Mouse (Mus musculus): ENCODE measurements around the gene Myo1h. TPM values are rescaled to one million over a fixed set of nuclear protein-coding genes. Genes with fewer than 3 reads are reported as not detected.

The Myo1h gene
- polyA plus RNA-seq, 1 experiment: 0.09 TPM

DNA sequence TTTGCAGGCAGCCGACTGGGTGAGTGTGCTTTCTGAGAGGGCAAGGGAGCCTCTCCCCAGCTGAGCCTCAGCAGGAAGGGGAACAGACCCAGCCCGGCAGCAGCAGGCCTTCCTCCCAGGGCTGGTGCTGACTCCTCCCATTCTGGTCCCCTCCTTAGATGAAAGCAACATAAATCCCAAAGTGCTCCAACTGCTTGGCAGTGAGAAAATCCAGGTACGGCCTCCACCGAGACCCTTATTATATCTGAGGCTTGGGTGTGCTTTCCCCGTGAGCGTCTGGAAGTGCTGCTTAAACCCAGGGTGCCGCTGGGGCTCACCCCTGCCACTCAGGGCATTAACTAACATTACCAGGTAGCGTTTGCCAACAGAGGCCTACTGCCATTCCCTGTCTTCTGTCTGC lies 70.6 kb downstream of the Myo1h start:
- Histone ChIP-seq H3K36me3 (ENCODE audit: control insufficient read depth, insufficient read depth, low read length) (no peaks in the 10 kb centered on the region), H3K27me3 (replicated peaks; ENCODE audit: control insufficient read depth, insufficient read depth, low read length) (no peaks in the 10 kb centered on the region), H3K4me3 (ENCODE audit: insufficient read depth, low read depth, low read length) (no peak overlapping the region), H3K4me1 (ENCODE audit: control insufficient read depth, insufficient read depth, low read length) (no peaks in the 10 kb centered on the region), H3K27ac (ENCODE audit: insufficient read depth, low read depth, low read length) (no peak overlapping the region)
- TF ChIP-seq CTCF (conservative IDR thresholded peaks at IDR 0.05; ENCODE audit: insufficient read depth, insufficient read length, low read depth, low read length) (no peak), POLR2A (IDR thresholded peaks at IDR 0.05; ENCODE audit: low read depth, low read length) (no peak)
- 73% methylated on average over 8 of the region's 8 CpGs for WGBS
- no peak for DNase-seq

- H3K4me1 ChIP-seq (ENCODE audit: control insufficient read depth, insufficient read depth, low read length): no peaks in the 10 kb centered on the region
- no peak overlapping the region for H3K27ac ChIP-seq (ENCODE audit: insufficient read depth, low read depth, low read length)
- TF ChIP-seq CTCF (conservative IDR thresholded peaks at IDR 0.05; ENCODE audit: insufficient read depth, insufficient read length, low read depth, low read length): no peak
- TF ChIP-seq POLR2A (IDR thresholded peaks at IDR 0.05; ENCODE audit: low read depth, low read length): no peak
- 87% methylated on average over 15 of the region's 15 CpGs for WGBS
- no peak for DNase-seq
- H3K36me3 ChIP-seq (ENCODE audit: control insufficient read depth, insufficient read depth, low read length): no peaks in the 10 kb centered on the region
- H3K4me3 ChIP-seq (ENCODE audit: insufficient read depth, low read depth, low read length): no peak overlapping the region
- H3K27me3 ChIP-seq (replicated peaks; ENCODE audit: control insufficient read depth, insufficient read depth, low read length): no peaks in the 10 kb centered on the region
Measured at GRCm38 (mm10) chr5:114360968-114361367, 72.0 kb downstream of the Myo1h start.

DNA sequence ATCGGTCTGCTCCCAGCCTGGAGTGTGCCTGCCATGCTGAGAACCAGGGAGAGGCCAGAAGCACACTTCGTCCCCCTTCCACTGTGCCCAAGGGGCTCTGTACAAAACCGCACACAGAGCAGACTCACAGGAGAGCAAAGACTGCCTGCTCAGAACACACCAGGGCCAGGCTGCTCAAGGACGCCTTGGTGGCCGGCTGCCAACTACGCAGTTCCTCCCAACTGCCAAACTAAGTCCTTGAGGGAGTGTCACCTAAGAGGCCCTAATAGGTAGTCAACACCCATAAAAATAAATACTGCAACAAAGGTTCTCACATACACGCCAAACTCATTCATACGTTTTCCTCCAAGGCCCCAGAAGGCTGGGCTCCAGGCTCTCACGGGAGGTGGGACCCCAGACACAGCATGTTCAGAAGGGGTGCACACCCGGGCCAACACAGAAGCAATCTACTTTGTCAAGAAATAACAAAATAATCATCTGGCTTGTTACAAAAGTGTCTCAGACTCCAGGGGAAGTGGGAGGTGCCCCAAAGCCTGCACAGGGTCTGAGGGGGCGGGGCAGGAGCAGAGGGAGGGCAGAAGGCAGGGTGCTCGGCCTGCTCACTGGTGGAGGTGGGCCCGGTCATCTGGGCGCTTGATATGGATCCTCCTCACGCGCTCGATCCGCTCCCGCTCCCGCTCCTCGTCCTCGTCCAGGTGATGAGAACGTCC lies 76.2 kb downstream of the Myo1h start:
- no peaks in the 10 kb centered on the region for H3K36me3 ChIP-seq (ENCODE audit: control insufficient read depth, insufficient read depth, low read length)
- H3K4me1 ChIP-seq (ENCODE audit: control insufficient read depth, insufficient read depth, low read length): peaks cover 5% of the 10 kb centered on the region; the same call in 1 of the 2 replicates
- no peaks in the 10 kb centered on the region for H3K27me3 ChIP-seq (replicated peaks; ENCODE audit: control insufficient read depth, insufficient read depth, low read length)
- TF ChIP-seq CTCF (conservative IDR thresholded peaks at IDR 0.05; ENCODE audit: insufficient read depth, insufficient read length, low read depth, low read length) (no peak), POLR2A (IDR thresholded peaks at IDR 0.05; ENCODE audit: low read depth, low read length) (no peak)
- WGBS: 67% methylated on average over 23 of the region's 23 CpGs
- peak; percentile 62 for DNase-seq
- no peak overlapping the region for H3K27ac ChIP-seq (ENCODE audit: insufficient read depth, low read depth, low read length)
- no peak overlapping the region for H3K4me3 ChIP-seq (ENCODE audit: insufficient read depth, low read depth, low read length)

DNA sequence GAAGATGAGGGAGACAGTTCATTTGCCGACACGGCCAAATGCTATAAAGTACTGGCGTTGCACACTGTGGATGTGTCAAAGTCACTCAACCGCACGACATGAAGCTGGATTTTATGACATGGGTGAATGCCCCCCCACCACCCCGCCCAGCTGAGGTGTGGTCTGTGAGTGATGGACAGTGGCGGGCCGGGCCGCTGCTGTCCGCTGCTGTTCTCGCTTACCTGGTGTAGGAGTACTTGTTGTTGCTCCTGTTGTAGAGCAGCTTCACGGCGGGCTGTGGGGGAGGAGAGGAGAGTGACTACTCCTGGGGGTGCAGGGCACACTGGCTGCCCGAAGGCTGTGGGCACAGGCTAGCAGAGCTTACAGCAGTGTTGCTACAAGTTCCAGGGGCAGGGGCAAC lies 79.2 kb downstream of the Myo1h start:
- TF ChIP-seq POLR2A (IDR thresholded peaks at IDR 0.05; ENCODE audit: low read depth, low read length) (no peak), CTCF (conservative IDR thresholded peaks at IDR 0.05; ENCODE audit: insufficient read depth, insufficient read length, low read depth, low read length) (no peak)
- no peaks in the 10 kb centered on the region for H3K36me3 ChIP-seq (ENCODE audit: control insufficient read depth, insufficient read depth, low read length)
- no peak overlapping the region for H3K4me3 ChIP-seq (ENCODE audit: insufficient read depth, low read depth, low read length)
- H3K27ac ChIP-seq (ENCODE audit: insufficient read depth, low read depth, low read length): no peak overlapping the region
- WGBS: 65% methylated on average over 14 of the region's 14 CpGs
- peaks cover 11% of the 10 kb centered on the region for H3K4me1 ChIP-seq (ENCODE audit: control insufficient read depth, insufficient read depth, low read length)
- no peaks in the 10 kb centered on the region for H3K27me3 ChIP-seq (replicated peaks; ENCODE audit: control insufficient read depth, insufficient read depth, low read length)
- no peak for DNase-seq

DNA sequence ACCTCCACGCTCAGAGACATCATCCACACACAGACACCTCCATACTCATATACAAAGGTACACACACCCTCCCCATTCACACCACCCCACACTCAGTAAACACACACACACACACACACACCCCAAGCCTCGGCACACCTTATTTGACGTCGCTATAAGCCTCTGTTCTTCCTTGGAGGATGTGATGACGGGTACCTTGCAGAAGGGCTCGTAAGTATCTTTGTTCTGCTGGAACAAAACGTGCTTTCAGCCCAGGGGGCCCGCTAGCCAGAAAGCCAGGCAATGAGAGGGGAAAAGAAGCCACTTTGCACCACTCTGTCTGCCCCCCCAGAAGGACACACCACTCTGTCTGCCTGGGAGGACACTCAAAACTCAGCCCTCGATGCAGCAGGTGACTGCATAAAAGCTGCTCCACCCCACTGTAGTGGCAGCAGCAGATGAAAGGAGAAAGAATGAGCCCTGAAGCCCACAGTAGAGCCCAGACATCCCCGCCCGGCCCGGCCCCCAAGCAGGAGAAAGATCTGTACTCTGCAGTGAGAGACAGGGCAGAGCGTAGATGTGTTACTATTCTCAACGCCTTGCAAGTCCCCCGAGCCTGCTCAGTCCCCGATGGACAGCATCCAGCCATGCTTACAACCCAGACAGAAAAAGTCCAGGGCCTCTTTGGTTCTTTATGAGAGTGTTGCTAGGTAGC lies 80.0 kb downstream of the Myo1h start:
- Histone ChIP-seq H3K36me3 (ENCODE audit: control insufficient read depth, insufficient read depth, low read length) (no peaks in the 10 kb centered on the region), H3K27ac (ENCODE audit: insufficient read depth, low read depth, low read length) (no peak overlapping the region), H3K4me3 (ENCODE audit: insufficient read depth, low read depth, low read length) (no peak overlapping the region), H3K4me1 (ENCODE audit: control insufficient read depth, insufficient read depth, low read length) (peaks cover 11% of the 10 kb centered on the region), H3K27me3 (replicated peaks; ENCODE audit: control insufficient read depth, insufficient read depth, low read length) (no peaks in the 10 kb centered on the region)
- 89% methylated on average over 16 of the region's 16 CpGs for WGBS
- TF ChIP-seq CTCF (conservative IDR thresholded peaks at IDR 0.05; ENCODE audit: insufficient read depth, insufficient read length, low read depth, low read length) (no peak), POLR2A (IDR thresholded peaks at IDR 0.05; ENCODE audit: low read depth, low read length) (no peak)
- no peak for DNase-seq

DNA sequence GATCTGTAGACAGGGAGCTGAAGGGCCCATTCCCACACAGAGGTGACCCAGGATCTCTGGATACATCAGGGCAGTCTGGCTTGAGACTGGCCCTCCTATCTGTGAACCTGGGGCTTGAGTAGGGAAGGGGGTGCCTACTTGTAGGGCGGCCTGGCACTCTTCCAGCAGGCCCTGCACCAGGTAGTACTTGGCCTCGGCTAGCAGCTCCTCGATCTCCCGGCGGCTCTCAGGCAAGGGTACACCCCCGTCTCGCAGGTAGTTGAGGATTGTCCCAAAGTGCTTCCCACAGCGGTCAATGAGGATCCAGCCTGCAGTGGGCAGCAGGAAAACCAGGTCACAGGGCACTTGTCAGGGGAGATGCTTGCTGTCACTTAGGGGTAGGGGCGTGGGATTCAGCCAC lies 81.0 kb downstream of the Myo1h start:
- H3K36me3 ChIP-seq (ENCODE audit: control insufficient read depth, insufficient read depth, low read length): no peaks in the 10 kb centered on the region
- no peak overlapping the region for H3K4me3 ChIP-seq (ENCODE audit: insufficient read depth, low read depth, low read length)
- H3K4me1 ChIP-seq (ENCODE audit: control insufficient read depth, insufficient read depth, low read length): peaks cover 11% of the 10 kb centered on the region
- no peaks in the 10 kb centered on the region for H3K27me3 ChIP-seq (replicated peaks; ENCODE audit: control insufficient read depth, insufficient read depth, low read length)
- no peak for DNase-seq
- H3K27ac ChIP-seq (ENCODE audit: insufficient read depth, low read depth, low read length): peak overlapping the region; percentile 92
- WGBS: 77% methylated on average over 9 of the region's 9 CpGs
- TF ChIP-seq CTCF (conservative IDR thresholded peaks at IDR 0.05; ENCODE audit: insufficient read depth, insufficient read length, low read depth, low read length): no peak
- no peak for TF ChIP-seq POLR2A (IDR thresholded peaks at IDR 0.05; ENCODE audit: low read depth, low read length)

DNA sequence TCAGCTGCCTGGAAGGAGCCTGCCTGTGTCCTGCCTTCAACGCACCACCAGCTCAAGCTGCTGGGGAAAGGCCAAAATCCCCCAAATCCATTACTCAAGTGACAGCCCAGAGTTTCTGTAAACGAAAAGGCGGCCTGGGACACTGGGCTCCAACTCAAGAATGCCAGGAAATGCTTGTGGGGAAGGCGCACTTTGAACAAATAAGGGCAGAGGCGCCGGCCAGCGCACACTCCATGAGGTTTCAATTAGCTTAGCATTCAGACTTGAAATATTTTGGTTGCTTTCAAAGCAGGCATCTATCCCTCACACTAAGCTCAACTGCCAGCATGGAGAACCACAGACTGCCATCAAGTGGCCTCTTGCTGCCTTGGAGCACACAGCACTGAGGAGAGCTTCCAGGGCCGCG lies 81.4 kb downstream of the Myo1h start:
- no peaks in the 10 kb centered on the region for H3K36me3 ChIP-seq (ENCODE audit: control insufficient read depth, insufficient read depth, low read length)
- peaks cover 13% of the 10 kb centered on the region for H3K4me1 ChIP-seq (ENCODE audit: control insufficient read depth, insufficient read depth, low read length)
- no peak overlapping the region for H3K4me3 ChIP-seq (ENCODE audit: insufficient read depth, low read depth, low read length)
- peak; percentile 91 for DNase-seq
- TF ChIP-seq POLR2A (IDR thresholded peaks at IDR 0.05; ENCODE audit: low read depth, low read length): no peak
- no peak for TF ChIP-seq CTCF (conservative IDR thresholded peaks at IDR 0.05; ENCODE audit: insufficient read depth, insufficient read length, low read depth, low read length)
- peak overlapping the region; percentile 92 for H3K27ac ChIP-seq (ENCODE audit: insufficient read depth, low read depth, low read length)
- WGBS: 53% methylated on average over 9 of the region's 9 CpGs
- H3K27me3 ChIP-seq (replicated peaks; ENCODE audit: control insufficient read depth, insufficient read depth, low read length): no peaks in the 10 kb centered on the region
